Mouse (Mus musculus) liver, embryonic 16.5 days (tissue): ENCODE results near the gene Gm7029. TPM values are rescaled to one million over a fixed set of nuclear protein-coding genes. Genes with fewer than 3 reads are reported as not detected.
"Not testable (repeated sequence)": the region's sequence is repeated elsewhere in the genome, so short reads cannot be mapped to it uniquely, and the experiment has no call there.

Experiments
- ATAC-seq: fragments of 200-750 bp; cut with Nextera tagmentation; 2 replicates; pipeline ENCODE4 v1.8.0; 2017; ENCODE audit warnings: low read depth, mild to moderate bottlenecking, moderate number of reproducible peaks, moderate library complexity
- H3K27ac ChIP-seq: fragments of 300-500 bp; sonication (generic); 2 replicates; pipeline ENCODE4 v1.5.1; 2014; ENCODE audit warnings: mild to moderate bottlenecking, low read length
- H3K27me3 ChIP-seq: fragments of 300-500 bp; sonication (generic); 2 replicates; pipeline ENCODE4 v1.6.1; 2014; ENCODE audit warnings: low read depth, low read length, mixed read lengths; ENCODE audit not compliant: control insufficient read depth, insufficient read depth
- H3K36me3 ChIP-seq: fragments of 300-500 bp; sonication (generic); 2 replicates; pipeline ENCODE4 v1.6.1; 2014; ENCODE audit warnings: mild to moderate bottlenecking; ENCODE audit not compliant: control insufficient read depth, insufficient read depth
- H3K4me1 ChIP-seq: fragments of 300-500 bp; sonication (generic); 2 replicates; pipeline ENCODE4 v1.6.1; 2014; ENCODE audit warnings: low read depth, low read length, mixed read lengths; ENCODE audit not compliant: control insufficient read depth
- H3K4me2 ChIP-seq: fragments of 300-500 bp; sonication (generic); 2 replicates; pipeline ENCODE4 v1.6.1; 2014; ENCODE audit warnings: low read depth, low read length, mixed read lengths
- H3K4me3 ChIP-seq: fragments of 300-500 bp; sonication (generic); 2 replicates; pipeline ENCODE4 v1.5.1; 2014; ENCODE audit warnings: low read depth, mild to moderate bottlenecking, low read length
- H3K9ac ChIP-seq: fragments of 300-500 bp; sonication (generic); 2 replicates; pipeline ENCODE4 v1.6.1; 2014; ENCODE audit warnings: low read depth, low read length
- H3K9me3 ChIP-seq: fragments of 300-500 bp; sonication (generic); replicated peaks from 2 replicates; pipeline ENCODE4 v1.6.1; 2016; ENCODE audit warnings: low read length; ENCODE audit not compliant: control insufficient read depth
- WGBS: fragments of 180-500 bp; shearing (Covaris S2); extraction: QIAGEN DNeasy Blood & Tissue Kit; methylation state at CpG from one replicate; pipeline ENCODE4 v1.1.7; 2014; ENCODE audit not compliant: insufficient replicate concordance; 5-methylcytosine and 5-hydroxymethylcytosine counted together
- polyA plus RNA-seq: library from polyadenylated mRNA; unstranded; fragments of >200 nt; fragmentation: Nextera tagmentation; extraction: Ambion mirVana; gene quantifications from 2 replicates; pipeline ENCODE4 v1.2.1, GENCODE M21; 2015

Gene Gm7029
- polyA plus RNA-seq, 1 experiment from 2014 or later, result not detected

GRCm38 (mm10) chr17:33899642-33900041, 26.0 kb downstream of the Gm7029 start:
- 14% methylated on average over 4 of the region's 4 CpGs for WGBS
- Histone ChIP-seq H3K9ac (peak overlapping the region; percentile 13; the same call in 1 of the 2 replicates), H3K27me3 (no peaks in the 10 kb centered on the region), H3K4me3 (no peak overlapping the region), H3K4me2 (no peak overlapping the region), H3K9me3 (no peaks in the 10 kb centered on the region), H3K27ac (peak overlapping the region; percentile 82), H3K36me3 (no peaks in the 10 kb centered on the region), H3K4me1 (peaks cover 50% of the 10 kb centered on the region)
- peak; percentile 81 for ATAC-seq

GRCm38 (mm10) chr17:33900281-33900988, 26.8 kb downstream of the Gm7029 start:
- no peaks in the 10 kb centered on the region for H3K27me3 ChIP-seq
- H3K36me3 ChIP-seq, result no peaks in the 10 kb centered on the region
- H3K4me2 ChIP-seq, result no peak overlapping the region
- no peaks in the 10 kb centered on the region for H3K9me3 ChIP-seq
- H3K9ac ChIP-seq, result peak overlapping the region; percentile 13; the same call in 1 of the 2 replicates
- H3K27ac ChIP-seq, result peak overlapping the region; percentile 82
- no peak overlapping the region for H3K4me3 ChIP-seq
- WGBS, result 47% methylated on average over 7 of the region's 7 CpGs
- peaks cover 50% of the 10 kb centered on the region for H3K4me1 ChIP-seq
- peak; percentile 16; the same call in 1 of the 2 replicates for ATAC-seq

DNA sequence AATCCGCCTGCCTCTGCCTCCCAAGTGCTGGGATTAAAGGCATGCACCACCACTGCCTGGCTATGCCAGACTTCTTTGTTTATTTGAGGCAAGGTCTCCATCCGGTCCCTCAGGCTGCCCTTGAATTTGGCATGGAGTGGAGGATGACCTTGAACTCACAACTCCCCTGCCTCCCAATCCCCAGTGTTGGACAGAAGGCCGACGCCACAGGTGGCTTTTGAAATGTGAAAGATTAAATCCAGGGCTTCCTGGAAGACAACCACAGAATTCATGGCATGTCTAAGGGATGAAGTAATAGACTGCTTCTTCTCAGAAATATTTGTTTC, 27.3 kb downstream of the Gm7029 start:
- Histone ChIP-seq H3K4me3 (no peak overlapping the region), H3K9me3 (no peaks in the 10 kb centered on the region), H3K36me3 (no peaks in the 10 kb centered on the region), H3K27me3 (no peaks in the 10 kb centered on the region), H3K9ac (no peak overlapping the region), H3K27ac (no peak overlapping the region), H3K4me1 (peaks cover 50% of the 10 kb centered on the region), H3K4me2 (no peak overlapping the region)
- ATAC-seq, result no peak
- WGBS, result 83% methylated on average over 4 of the region's 4 CpGs

- no peaks in the 10 kb centered on the region for H3K36me3 ChIP-seq
- no peaks in the 10 kb centered on the region for H3K27me3 ChIP-seq
- 62% methylated on average over 4 of the region's 4 CpGs for WGBS
- H3K4me2 ChIP-seq, result no peak overlapping the region
- peaks cover 50% of the 10 kb centered on the region for H3K4me1 ChIP-seq
- H3K9ac ChIP-seq, result no peak overlapping the region
- no peak overlapping the region for H3K4me3 ChIP-seq
- H3K9me3 ChIP-seq, result no peaks in the 10 kb centered on the region
- H3K27ac ChIP-seq, result peak overlapping the region; percentile 52; the same call in 1 of the 2 replicates
- no peak for ATAC-seq
Observed at GRCm38 (mm10) chr17:33901653-33902052, 28.0 kb downstream of the Gm7029 start.

DNA sequence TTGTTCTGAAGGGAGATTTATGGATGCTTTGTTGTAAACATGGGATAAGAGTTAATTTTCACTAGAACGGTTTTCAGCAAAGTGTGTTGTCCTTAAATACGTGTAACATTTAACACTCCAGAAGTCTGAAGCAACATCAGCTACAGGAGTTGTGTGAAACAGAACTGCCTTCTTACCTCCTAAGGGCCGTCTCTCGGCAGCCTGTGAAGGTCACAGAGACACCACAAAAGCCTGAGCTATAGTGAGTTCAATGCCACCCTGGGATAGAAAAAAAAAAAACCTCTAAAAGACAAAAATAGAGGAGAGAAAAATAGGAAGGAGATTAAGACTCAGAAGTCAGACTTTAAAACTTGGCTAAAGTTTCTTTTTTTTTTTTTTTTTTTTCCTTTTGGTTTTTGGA, 28.4 kb downstream of the Gm7029 start:
- Histone ChIP-seq H3K36me3 (no peaks in the 10 kb centered on the region), H3K27me3 (no peaks in the 10 kb centered on the region), H3K4me2 (0 out of 2 replicates have a peak overlapping the region, but pooled peaks have one; percentile 19), H3K27ac (peak overlapping the region; percentile 59), H3K9me3 (no peaks in the 10 kb centered on the region), H3K9ac (no peak overlapping the region), H3K4me3 (no peak overlapping the region), H3K4me1 (peaks cover 50% of the 10 kb centered on the region)
- 61% methylated on average over 4 of the region's 4 CpGs for WGBS
- no peak for ATAC-seq

- Histone ChIP-seq H3K4me2 (0 out of 2 replicates have a peak overlapping the region, but pooled peaks have one; percentile 19), H3K9ac (no peak overlapping the region), H3K4me1 (peaks cover 46% of the 10 kb centered on the region), H3K27ac (peak overlapping the region; percentile 59), H3K36me3 (no peaks in the 10 kb centered on the region), H3K9me3 (no peaks in the 10 kb centered on the region), H3K27me3 (no peaks in the 10 kb centered on the region), H3K4me3 (no peak overlapping the region)
- WGBS, result 21% methylated on average over 7 of the region's 7 CpGs
- ATAC-seq, result no peak
Observed at GRCm38 (mm10) chr17:33902491-33902890, 28.9 kb downstream of the Gm7029 start.

- WGBS, result 68% methylated on average over 6 of the region's 6 CpGs
- H3K4me1 ChIP-seq, result peaks cover 43% of the 10 kb centered on the region
- H3K27ac ChIP-seq, H3K4me2 ChIP-seq, H3K9ac ChIP-seq, H3K9me3 ChIP-seq, H3K36me3 ChIP-seq, H3K27me3 ChIP-seq, H3K4me3 ChIP-seq, ATAC-seq: not testable (repeated sequence)
Observed at GRCm38 (mm10) chr17:33903911-33904651, 30.4 kb downstream of the Gm7029 start.

- ATAC-seq, H3K9ac ChIP-seq, H3K27me3 ChIP-seq, H3K4me3 ChIP-seq, H3K9me3 ChIP-seq, H3K27ac ChIP-seq, H3K4me2 ChIP-seq, H3K36me3 ChIP-seq: not testable (repeated sequence)
- 22% methylated on average over 4 of the region's 4 CpGs for WGBS
- peaks cover 36% of the 10 kb centered on the region for H3K4me1 ChIP-seq
Observed at GRCm38 (mm10) chr17:33904835-33905234, 31.2 kb downstream of the Gm7029 start, which contains the start of gene Platr17. Gene Platr17, plus strand, starts transcription at chr17:33905135.
